Mouse (Mus musculus) embryonic fibroblast, embryonic 13.5 days (primary cell): ENCODE data around the gene Hlcs.

Source experiments
- CTCF ChIP-seq: IDR thresholded peaks from 2 replicates; pipeline ENCODE4 v1.5.1; 2011; ENCODE audit warnings: mild to moderate bottlenecking, control low read depth, low read length, moderate library complexity, borderline replicate concordance; ENCODE audit not compliant: insufficient read depth
- POLR2A ChIP-seq: IDR thresholded peaks from 2 replicates; pipeline ENCODE4 v1.6.1; 2011; ENCODE audit warnings: low read depth, mild to moderate bottlenecking, control low read depth, low read length, moderate library complexity

GRCm38 (mm10) chr16:94327781-94328711, 14.7 kb upstream of the Hlcs start, which contains the start of gene Ripply3:
- TF ChIP-seq CTCF = no peak
- TF ChIP-seq POLR2A = no peak
